Mouse (Mus musculus) forebrain, embryonic 12.5 days (tissue): ENCODE results near the gene Hspe1. TPM values are rescaled to one million over a fixed set of nuclear protein-coding genes. Genes with fewer than 3 reads are reported as not detected.
A peak's percentile ranks its signal among the peaks of the same experiment; 100 is the strongest.
"Not testable (repeated sequence)": the region's sequence is repeated elsewhere in the genome, so short reads cannot be mapped to it uniquely, and the experiment has no call there.

ENCODE experiments used
- ATAC-seq: fragments of 200-750 bp; cut with Nextera tagmentation; 2 replicates; pipeline ENCODE4 v1.8.0; 2017; ENCODE audit warnings: moderate TSS enrichment; ENCODE audit not compliant: low FRiP score
- H3K27ac ChIP-seq: fragments of 300-500 bp; sonication (generic); 2 replicates; pipeline ENCODE4 v1.5.1; 2016; ENCODE audit warnings: mild to moderate bottlenecking
- H3K27me3 ChIP-seq: fragments of 300-500 bp; sonication (generic); 2 replicates; pipeline ENCODE4 v1.6.1; 2016; ENCODE audit warnings: mild to moderate bottlenecking
- H3K36me3 ChIP-seq: fragments of 300-500 bp; sonication (generic); replicated peaks from 2 replicates; pipeline ENCODE4 v1.6.1; 2016; ENCODE audit warnings: mild to moderate bottlenecking
- H3K4me1 ChIP-seq: fragments of 300-500 bp; sonication (generic); 2 replicates; pipeline ENCODE4 v1.6.1; 2016
- H3K4me2 ChIP-seq: fragments of 300-500 bp; sonication (generic); 2 replicates; pipeline ENCODE4 v1.6.1; 2016; ENCODE audit warnings: mild to moderate bottlenecking, moderate library complexity
- H3K4me3 ChIP-seq: fragments of 300-500 bp; sonication (generic); replicated peaks from 2 replicates; pipeline ENCODE4 v1.5.1; 2016; ENCODE audit warnings: mild to moderate bottlenecking
- H3K9ac ChIP-seq: fragments of 300-500 bp; sonication (generic); 2 replicates; pipeline ENCODE4 v1.6.1; 2016; ENCODE audit warnings: mild to moderate bottlenecking
- H3K9me3 ChIP-seq: fragments of 300-500 bp; sonication (generic); 2 replicates; pipeline ENCODE4 v1.6.1; 2016
- WGBS: fragments of 180-500 bp; shearing (Covaris S2); methylation state at CpG from one replicate; pipeline ENCODE4 v1.1.7; 2016; 5-methylcytosine and 5-hydroxymethylcytosine counted together
- polyA plus RNA-seq: library from polyadenylated mRNA; unstranded; fragments of >200 nt; fragmentation: Nextera tagmentation; extraction: Ambion mirVana; gene quantifications from 2 replicates; pipeline ENCODE4 v1.2.1, GENCODE M21; 2016

The Hspe1 gene
- polyA plus RNA-seq, 1 experiment from 2014 or later: 430 TPM

DNA sequence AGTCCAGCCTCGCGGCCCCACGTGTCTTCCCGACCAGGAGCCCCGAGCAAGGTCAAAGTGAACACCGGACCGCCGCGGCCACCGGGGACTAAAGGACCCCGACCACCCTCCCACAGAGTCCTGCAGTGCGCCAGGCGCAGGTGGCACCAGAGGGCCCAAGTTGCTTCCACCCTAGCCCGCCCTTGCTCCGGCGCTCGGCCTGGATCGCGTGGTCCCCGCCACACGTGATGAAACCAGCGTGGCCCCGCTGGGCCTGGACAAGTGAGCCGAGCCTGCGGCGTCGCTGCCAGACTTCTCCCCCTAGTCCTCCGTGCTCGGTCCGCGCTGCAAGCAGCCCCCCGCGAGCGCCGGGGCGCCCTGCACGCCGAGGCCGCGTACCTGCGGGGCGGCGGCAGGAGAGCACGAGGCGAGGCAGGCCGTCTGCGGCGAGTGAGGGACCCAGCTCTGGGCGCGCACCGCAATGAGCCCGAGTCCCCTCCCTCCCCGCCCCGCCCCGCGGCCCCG, 479 bp upstream of the Hspe1 start:
- Histone ChIP-seq H3K4me3 (peak overlapping the region; percentile 89), H3K4me1 (peaks cover 49% of the 10 kb centered on the region), H3K36me3 (peaks cover 40% of the 10 kb centered on the region), H3K27me3 (no peaks in the 10 kb centered on the region), H3K4me2 (peak overlapping the region; percentile 86), H3K9me3 (no peaks in the 10 kb centered on the region), H3K27ac (peak overlapping the region; percentile 96), H3K9ac (peak overlapping the region; percentile 93)
- WGBS: under 1% methylated on average over 51 of the region's 57 CpGs
- ATAC-seq: no peak; the same call in none of the 2 replicates

DNA sequence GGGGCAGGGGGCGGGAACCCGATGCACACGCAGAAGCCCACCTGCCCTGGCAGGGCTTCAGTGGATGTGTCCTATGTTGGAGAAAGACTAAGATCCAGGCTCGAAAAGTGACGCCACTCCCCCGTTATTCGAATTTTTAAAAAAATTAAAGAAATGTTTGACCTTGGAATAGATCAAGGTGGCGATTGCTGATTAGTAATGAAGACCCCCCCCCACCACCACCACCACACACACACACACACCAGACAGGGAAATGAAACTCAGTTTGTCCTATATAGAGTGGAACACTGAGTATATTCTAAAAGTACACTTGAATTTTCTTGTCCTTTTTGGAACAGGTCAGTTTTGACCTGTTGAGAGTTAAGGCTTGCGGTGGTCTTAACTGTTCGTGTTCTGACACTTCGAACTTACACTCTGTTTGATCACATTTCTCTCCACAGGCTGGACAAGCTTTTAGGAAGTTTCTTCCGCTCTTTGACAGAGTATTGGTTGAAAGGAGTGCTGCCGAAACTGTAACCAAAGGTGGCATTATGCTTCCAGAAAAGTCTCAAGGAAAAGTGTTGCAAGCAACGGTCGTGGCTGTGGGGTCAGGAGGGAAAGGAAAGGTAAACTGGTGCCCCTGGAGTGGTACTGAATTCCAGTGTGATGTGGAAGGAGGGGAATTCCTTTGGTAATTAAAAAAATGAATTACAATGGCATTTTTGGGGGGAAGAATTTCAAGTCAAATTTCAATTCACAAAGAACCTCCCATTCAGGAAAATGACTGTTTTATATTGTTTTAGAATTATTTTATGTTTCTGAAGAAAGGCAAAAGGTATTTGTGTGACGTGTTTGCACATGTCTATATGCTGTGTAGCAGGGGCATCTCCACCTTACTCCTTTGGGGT, 922 bp downstream of the Hspe1 start:
- Histone ChIP-seq H3K4me1 (peaks cover 48% of the 10 kb centered on the region), H3K36me3 (peaks cover 32% of the 10 kb centered on the region), H3K4me2 (peak overlapping the region; percentile 86), H3K9ac (peak overlapping the region; percentile 93), H3K27me3 (no peaks in the 10 kb centered on the region), H3K9me3 (no peaks in the 10 kb centered on the region), H3K4me3 (peak overlapping the region; percentile 89), H3K27ac (peak overlapping the region; percentile 96)
- no peak for ATAC-seq
- WGBS: 6% methylated on average over 16 of the region's 16 CpGs

DNA sequence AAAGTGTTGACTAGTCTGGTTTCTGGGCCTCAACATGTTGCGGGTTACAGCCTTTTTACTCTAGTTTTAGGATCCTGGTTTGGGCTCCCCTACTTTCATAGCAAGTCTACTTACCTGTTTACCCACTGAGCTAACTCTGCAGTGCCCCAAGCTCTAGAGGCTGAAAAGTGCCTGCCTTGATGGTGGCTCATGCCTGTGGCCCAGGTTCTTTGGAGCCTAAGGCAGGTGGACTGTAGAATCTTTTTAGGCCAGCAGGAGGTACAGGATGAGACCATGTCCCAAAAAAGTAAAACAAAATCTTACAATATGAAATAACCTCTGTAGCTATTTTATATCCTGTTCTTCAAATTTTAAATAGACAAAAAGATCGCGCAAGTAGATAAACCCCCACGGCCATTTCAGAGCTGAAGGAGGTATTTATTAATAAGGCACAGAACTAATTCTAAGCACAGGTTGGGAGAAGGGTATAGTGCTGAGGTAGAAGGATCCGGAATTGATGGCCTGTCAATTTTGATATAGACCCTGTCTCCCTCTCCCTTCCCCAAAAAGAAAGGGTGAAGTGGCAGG, 1.6 kb downstream of the Hspe1 start:
- 87% methylated on average over 5 of the region's 5 CpGs for WGBS

DNA sequence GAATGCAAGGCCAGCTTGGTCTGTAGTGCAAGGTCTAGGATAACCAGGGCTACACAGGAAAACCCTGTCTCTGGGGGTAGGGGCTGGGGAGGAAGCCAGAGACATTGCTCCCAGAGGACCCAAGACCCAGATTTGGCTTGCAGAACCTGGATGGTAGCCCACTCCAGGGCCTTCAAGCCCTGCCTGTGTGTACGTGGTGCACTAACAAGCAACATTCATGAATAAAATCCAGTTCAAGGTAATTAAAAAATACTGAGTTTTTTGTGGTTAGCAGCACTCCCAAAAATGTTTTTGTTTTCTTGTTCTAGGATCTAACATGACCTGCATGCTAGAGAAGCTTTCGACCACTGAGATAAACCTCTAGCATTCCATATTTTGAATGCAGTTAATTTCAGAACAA, 4.1 kb downstream of the Hspe1 start:
- 87% methylated on average over 2 of the region's 2 CpGs for WGBS
- no peaks in the 10 kb centered on the region for H3K27me3 ChIP-seq
- no peak for ATAC-seq

More for the DNA sequence above, 1.6 kb downstream of the Hspe1 start:
- Histone ChIP-seq H3K27ac (no peak overlapping the region), H3K27me3 (no peaks in the 10 kb centered on the region), H3K9me3 (no peaks in the 10 kb centered on the region), H3K36me3 (peaks cover 26% of the 10 kb centered on the region), H3K4me3 (peak overlapping the region; percentile 89), H3K4me2 (peak overlapping the region; percentile 86), H3K9ac (peak overlapping the region; percentile 93; the same call in 1 of the 2 replicates), H3K4me1 (peaks cover 41% of the 10 kb centered on the region)
- no peak for ATAC-seq

DNA sequence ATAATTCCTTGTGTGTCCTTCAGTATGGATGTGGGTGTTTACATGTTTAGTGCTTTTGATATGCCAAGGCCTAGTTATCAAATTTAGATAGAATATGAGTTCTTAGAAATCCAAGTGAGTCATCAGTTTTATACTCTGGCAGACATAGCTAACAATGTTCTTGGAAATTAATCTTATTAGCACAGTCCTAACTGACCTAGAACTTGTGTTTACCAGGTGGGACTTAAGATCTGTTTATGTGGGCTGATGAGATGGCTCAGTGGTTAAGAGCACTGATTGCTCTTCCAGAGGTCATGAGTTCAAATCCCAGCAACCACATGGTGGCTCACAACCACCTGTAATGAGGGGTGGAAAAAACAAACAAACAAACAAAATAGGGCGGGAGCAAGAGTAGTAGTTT, 4.5 kb downstream of the Hspe1 start:
- Histone ChIP-seq H3K27me3 (no peaks in the 10 kb centered on the region), H3K4me1 (peaks cover 18% of the 10 kb centered on the region), H3K4me2 (no peak overlapping the region), H3K36me3 (peaks cover 18% of the 10 kb centered on the region), H3K9me3 (no peaks in the 10 kb centered on the region), H3K9ac (no peak overlapping the region), H3K27ac (no peak overlapping the region), H3K4me3 (no peak overlapping the region)
- ATAC-seq: no peak
- WGBS: 83% methylated on average over 1 of the region's 1 CpGs

More for the DNA sequence above, 4.1 kb downstream of the Hspe1 start:
- Histone ChIP-seq H3K9ac (no peak overlapping the region), H3K27ac (no peak overlapping the region), H3K4me3 (no peak overlapping the region), H3K36me3 (peaks cover 18% of the 10 kb centered on the region), H3K9me3 (no peaks in the 10 kb centered on the region), H3K4me2 (no peak overlapping the region), H3K4me1 (peaks cover 18% of the 10 kb centered on the region)

DNA sequence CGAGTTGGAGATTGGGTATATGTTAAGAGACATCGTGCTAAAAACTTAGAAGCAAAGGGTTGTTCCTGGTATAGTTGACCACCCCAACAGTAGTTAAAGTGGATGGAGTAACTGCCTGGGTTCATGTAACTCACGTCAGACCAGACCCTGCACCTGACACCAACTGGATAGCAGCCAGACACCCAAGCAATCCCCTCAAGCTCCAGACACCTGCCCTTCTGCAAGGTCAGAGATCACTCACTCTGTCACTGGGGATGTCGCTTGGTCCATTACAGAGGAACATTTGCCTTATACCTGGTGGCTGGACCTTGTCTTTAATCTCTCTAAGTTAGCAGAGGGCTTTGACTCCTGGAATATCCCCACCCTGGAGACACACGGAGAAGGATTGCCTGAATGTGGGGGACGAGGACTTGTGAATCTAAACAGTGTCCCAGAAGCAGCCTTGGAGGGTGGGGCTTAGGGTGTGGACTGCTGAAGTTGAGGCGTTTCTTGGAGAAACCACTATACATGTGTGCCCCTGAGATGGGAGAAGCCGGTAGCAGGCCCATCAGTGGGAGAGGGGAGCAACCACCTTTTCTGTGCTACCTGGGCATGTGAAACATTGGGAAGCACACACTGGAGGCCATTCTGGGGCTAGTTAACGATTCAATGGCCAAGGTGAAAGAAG, 19.1 kb downstream of the Hspe1 start:
- Histone ChIP-seq H3K4me1 (no peaks in the 10 kb centered on the region), H3K9ac (no peak overlapping the region), H3K27me3 (no peaks in the 10 kb centered on the region), H3K4me3 (no peak overlapping the region), H3K9me3 (no peaks in the 10 kb centered on the region), H3K4me2 (no peak overlapping the region), H3K36me3 (no peaks in the 10 kb centered on the region), H3K27ac (no peak overlapping the region)
- WGBS: 90% methylated on average over 9 of the region's 9 CpGs
- no peak for ATAC-seq

DNA sequence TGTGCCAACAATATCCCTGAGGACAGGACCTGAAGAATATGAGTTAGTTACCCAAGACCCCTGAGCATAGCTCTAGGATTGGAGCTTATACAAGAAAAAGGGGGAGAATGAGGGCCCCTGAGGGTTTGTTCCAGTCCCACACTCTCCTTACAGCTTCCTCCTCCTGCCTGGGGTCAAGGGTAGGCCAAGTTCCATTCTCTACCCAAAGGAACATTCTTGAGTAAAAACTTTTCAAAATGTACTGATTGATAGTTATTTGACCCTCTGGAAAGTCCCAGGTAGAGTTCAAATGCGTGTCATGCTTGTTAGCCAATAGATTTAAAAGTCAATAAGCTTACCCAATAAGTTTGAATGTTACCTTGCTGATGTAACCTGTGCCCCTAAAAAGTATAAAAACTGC, 19.7 kb downstream of the Hspe1 start:
- H3K4me3 ChIP-seq: no peak overlapping the region
- ATAC-seq: no peak
- no peaks in the 10 kb centered on the region for H3K4me1 ChIP-seq
- H3K9me3 ChIP-seq: no peaks in the 10 kb centered on the region
- H3K27ac ChIP-seq: no peak overlapping the region
- H3K36me3 ChIP-seq: no peaks in the 10 kb centered on the region
- no peak overlapping the region for H3K4me2 ChIP-seq
- WGBS: 89% methylated on average over 1 of the region's 1 CpGs
- no peaks in the 10 kb centered on the region for H3K27me3 ChIP-seq
- no peak overlapping the region for H3K9ac ChIP-seq

DNA sequence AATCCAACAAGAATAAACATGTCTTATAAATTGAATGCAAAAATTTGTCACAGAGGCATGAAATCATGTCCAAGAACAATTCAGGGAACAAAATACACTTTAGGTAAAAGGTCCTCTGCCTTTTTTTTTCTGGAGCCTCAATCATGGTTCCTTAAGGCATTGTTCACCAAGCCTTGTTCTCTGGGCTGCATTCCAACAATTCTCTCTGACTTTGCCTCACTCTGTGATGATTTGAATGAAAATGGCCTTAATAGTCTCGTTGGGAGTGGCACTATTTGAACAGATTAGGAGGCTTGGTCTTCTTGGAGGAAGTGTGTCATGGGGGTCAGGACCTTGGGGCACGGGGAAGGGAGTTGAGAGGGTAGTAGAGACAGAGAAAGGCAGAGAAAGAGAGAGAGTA, 20.5 kb downstream of the Hspe1 start:
- no peak overlapping the region for H3K4me2 ChIP-seq
- no peaks in the 10 kb centered on the region for H3K9me3 ChIP-seq
- no peak overlapping the region for H3K9ac ChIP-seq
- no peaks in the 10 kb centered on the region for H3K36me3 ChIP-seq
- no peak overlapping the region for H3K27ac ChIP-seq
- no peak overlapping the region for H3K4me3 ChIP-seq
- H3K4me1 ChIP-seq: no peaks in the 10 kb centered on the region
- H3K27me3 ChIP-seq: no peaks in the 10 kb centered on the region
- no peak for ATAC-seq
- WGBS: 42% methylated on average over 2 of the region's 2 CpGs

DNA sequence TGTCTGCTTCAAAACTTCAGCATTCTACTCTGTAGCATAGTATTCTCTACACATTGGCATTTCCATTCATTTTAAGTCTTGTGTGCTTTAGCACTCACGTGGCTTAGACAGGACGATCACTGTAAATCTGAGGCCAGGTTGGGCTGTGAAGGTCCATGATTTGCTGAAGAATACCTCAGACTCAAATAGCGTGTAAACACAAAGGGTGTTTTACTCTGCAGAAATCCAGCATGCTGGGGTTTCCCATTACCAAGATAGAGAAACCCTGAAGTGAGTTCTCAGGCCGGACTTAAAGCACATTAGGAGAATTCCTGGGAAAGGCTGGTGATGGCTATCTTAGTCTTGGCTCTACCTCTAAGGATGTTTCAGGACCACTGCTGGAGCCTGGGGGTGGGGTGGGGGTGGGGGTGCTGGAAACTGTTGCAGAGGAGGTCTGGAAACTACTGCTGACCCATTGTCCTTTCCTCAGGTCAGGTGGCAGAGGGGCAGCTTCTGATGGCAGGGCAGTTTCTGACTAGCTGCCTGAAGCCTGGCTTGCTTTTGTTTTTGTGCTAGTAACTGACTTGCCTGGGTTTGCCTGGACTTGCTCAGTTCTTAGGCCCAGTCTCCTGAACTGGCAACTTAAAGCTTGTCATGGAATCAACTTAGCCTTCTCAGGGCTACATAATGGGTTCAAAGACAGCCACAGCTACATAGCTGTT, 21.3 kb downstream of the Hspe1 start:
- no peak overlapping the region for H3K4me3 ChIP-seq
- H3K27ac ChIP-seq: no peak overlapping the region
- 90% methylated on average over 4 of the region's 4 CpGs for WGBS
- H3K4me1 ChIP-seq: no peaks in the 10 kb centered on the region
- no peaks in the 10 kb centered on the region for H3K36me3 ChIP-seq
- H3K4me2 ChIP-seq: no peak overlapping the region
- H3K9ac ChIP-seq: no peak overlapping the region
- no peaks in the 10 kb centered on the region for H3K27me3 ChIP-seq
- no peaks in the 10 kb centered on the region for H3K9me3 ChIP-seq
- no peak for ATAC-seq

DNA sequence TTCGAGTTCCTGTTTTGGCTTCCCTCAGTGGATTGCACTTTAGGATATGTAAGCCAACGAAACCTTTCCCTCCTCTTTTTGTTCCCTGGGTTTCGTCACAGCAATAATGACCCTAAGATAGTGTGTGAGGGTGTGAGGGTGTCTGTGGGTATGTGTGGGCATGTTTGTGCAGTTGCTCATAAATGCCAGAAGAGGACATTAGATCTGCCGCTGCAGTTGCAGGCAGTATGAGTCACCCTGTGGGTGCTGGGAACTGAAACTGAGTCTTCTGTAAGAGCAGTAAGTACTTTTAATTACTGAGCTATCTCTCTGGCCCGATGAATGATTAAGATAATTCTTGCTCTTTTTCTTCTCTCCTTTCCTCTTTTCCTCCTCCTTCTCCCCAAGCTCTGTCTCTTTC, 35.1 kb downstream of the Hspe1 start:
- WGBS: 86% methylated on average over 5 of the region's 5 CpGs
- Histone ChIP-seq H3K4me2 (no peak overlapping the region), H3K36me3 (no peaks in the 10 kb centered on the region), H3K9me3 (no peaks in the 10 kb centered on the region), H3K4me1 (no peaks in the 10 kb centered on the region), H3K4me3 (no peak overlapping the region), H3K9ac (no peak overlapping the region), H3K27me3 (no peaks in the 10 kb centered on the region), H3K27ac (no peak overlapping the region)
- ATAC-seq: no peak

DNA sequence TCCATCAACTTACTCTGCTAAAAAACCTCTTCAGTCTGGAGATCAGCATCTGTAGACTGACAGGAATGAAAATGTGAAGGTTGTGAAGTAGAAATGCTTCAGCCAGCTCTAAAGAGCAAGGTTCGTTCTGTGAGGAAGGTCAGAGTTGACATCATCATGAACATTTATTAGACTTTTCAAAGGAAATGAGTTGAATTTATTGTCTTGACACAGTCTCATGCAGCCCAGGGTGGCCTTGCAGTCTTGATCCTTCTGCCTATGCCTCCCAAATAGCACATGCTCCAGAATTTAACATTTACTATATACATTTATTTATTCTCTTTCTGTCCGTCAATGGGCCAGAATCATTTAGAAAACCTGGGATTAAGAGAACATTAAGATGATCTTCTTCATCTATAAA, 35.6 kb downstream of the Hspe1 start:
- no peak overlapping the region for H3K9ac ChIP-seq
- no peaks in the 10 kb centered on the region for H3K36me3 ChIP-seq
- no peak overlapping the region for H3K27ac ChIP-seq
- H3K4me2 ChIP-seq: no peak overlapping the region
- WGBS: 92% methylated on average over 2 of the region's 2 CpGs
- no peak overlapping the region for H3K4me3 ChIP-seq
- H3K27me3 ChIP-seq: no peaks in the 10 kb centered on the region
- no peak for ATAC-seq
- no peaks in the 10 kb centered on the region for H3K4me1 ChIP-seq
- H3K9me3 ChIP-seq: no peaks in the 10 kb centered on the region

DNA sequence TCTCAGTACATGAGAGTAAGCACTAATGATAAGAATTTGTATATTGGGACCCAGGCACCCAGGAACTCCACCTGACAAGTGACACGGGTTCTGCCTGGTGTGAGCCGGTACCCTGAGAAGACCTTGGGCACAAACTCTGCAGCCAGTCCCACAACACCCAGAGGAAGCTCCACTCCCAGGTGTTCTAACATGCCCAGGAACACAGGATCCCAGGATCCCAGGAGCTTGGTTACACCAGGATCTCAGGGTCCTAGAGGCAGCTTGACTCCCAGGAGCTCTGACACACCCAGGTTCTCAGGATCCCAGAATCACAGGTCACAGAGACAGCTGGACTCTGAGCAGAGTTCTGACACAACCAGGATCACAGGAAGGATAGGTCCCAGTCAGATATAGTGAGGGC, 36.2 kb downstream of the Hspe1 start:
- H3K9ac ChIP-seq, H3K9me3 ChIP-seq, H3K4me1 ChIP-seq, H3K4me3 ChIP-seq, H3K36me3 ChIP-seq, H3K4me2 ChIP-seq, H3K27ac ChIP-seq, H3K27me3 ChIP-seq, ATAC-seq: not testable (repeated sequence)
- WGBS: 98% methylated on average over 2 of the region's 2 CpGs
